Mouse (Mus musculus): Measurements from ENCODE around the gene Cdh15. TPM values are rescaled to one million over a fixed set of nuclear protein-coding genes. Genes with fewer than 3 reads are reported as not detected.

Gene Cdh15
- polyA plus RNA-seq, 1 experiment = not detected

DNA sequence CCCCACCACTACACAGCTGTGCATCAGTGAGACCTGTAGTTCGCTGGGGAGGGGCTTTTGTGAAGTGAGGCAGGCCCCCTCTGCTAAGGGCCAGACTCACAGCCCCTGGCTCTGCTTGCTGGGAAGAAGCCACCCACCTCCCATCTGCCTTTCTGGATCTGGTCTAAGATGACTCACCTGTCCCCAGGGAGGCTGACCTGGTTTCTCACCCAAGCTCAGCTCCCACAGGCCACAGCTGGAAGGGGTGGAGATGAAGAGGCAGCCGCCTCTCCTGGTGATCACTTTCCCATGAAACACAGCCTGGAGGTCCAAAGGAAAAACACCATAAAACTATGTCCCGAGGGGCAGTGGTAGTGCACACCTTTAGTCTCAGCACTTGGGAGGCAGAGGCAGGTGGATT is 18.4 kb upstream of the Cdh15 start:
- Histone ChIP-seq H3K4me3 (replicated peaks; ENCODE audit: control insufficient read depth, low read depth, low read length) (no peak overlapping the region), H3K4me1 (ENCODE audit: control insufficient read depth, insufficient read depth, low read length) (peaks cover 2% of the 10 kb centered on the region; the same call in 1 of the 2 replicates), H3K27ac (ENCODE audit: control insufficient read depth, insufficient read depth, low read depth, low read length, poor library complexity) (no peak overlapping the region)
- TF ChIP-seq POLR2A (IDR thresholded peaks at IDR 0.05; ENCODE audit: borderline replicate concordance, control insufficient read depth, low read depth, low read length) = no peak
- no peak for TF ChIP-seq CTCF (IDR thresholded peaks at IDR 0.05; ENCODE audit: control insufficient read depth, insufficient read depth, low read length)
- WGBS = 88% methylated on average over 3 of the region's 3 CpGs

DNA sequence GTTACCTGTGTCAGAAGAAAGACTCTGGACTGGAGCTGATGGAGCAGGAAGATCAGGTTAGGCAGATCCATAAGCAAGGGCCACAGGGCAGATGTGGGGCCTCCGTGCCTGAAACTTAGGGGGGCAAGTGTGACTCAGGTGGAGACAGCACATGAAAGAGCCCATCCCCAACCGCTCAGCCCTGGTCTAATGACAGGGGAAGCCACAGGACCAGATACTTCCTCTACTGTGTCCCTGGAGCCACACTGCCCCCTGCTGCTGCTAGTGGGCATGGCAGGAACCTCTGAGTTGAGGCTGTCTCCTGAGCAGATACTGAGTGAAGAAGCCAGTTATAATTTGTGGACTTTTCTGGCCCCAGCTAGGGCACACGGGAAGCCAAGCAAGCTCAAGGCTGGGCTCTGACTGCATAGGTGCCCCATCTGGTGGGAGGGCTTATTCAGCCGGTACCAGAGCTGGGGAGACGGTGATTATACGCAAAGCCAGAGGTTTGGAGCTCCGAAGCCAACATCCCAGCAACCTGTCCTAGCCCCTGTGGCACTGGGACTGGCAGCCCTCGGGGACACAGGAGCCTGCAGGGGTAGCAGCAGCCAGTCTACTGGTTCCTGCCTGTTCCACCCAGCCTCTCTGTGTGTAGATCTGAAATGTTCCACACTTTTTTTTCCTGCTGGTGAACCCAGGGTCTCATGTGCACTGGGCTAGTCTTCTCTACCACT is 17.3 kb upstream of the Cdh15 start:
- TF ChIP-seq POLR2A (IDR thresholded peaks at IDR 0.05; ENCODE audit: borderline replicate concordance, control insufficient read depth, low read depth, low read length) (no peak), CTCF (IDR thresholded peaks at IDR 0.05; ENCODE audit: control insufficient read depth, insufficient read depth, low read length) (peak; percentile 100)
- 40% methylated on average over 8 of the region's 8 CpGs for WGBS
- H3K4me3 ChIP-seq (replicated peaks; ENCODE audit: control insufficient read depth, low read depth, low read length) = no peak overlapping the region
- H3K27ac ChIP-seq (ENCODE audit: control insufficient read depth, insufficient read depth, low read depth, low read length, poor library complexity) = no peak overlapping the region
- peaks cover 2% of the 10 kb centered on the region; the same call in 1 of the 2 replicates for H3K4me1 ChIP-seq (ENCODE audit: control insufficient read depth, insufficient read depth, low read length)

DNA sequence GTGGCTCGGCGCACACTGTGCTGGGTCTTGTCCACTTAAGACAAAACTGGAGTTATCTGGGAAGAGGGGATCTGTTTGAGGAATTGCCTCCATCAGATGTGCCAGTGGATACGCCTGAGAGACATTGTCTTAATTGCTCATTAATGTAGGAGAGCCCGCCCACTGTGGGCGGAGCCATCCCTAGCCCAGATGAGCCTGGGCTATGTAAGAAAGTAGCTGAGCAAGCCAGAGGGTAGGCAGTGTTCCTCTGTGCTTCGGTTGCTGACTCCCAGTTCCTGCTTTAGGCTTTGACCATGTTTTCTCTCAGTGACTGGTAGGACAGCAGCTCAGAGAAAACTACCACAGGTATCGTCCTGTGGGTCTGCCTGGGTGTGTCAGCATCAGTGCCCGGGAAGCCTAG is 13.3 kb upstream of the Cdh15 start:
- WGBS = 79% methylated on average over 8 of the region's 8 CpGs
- no peak overlapping the region for H3K4me3 ChIP-seq (replicated peaks; ENCODE audit: control insufficient read depth, low read depth, low read length)
- peaks cover 2% of the 10 kb centered on the region; the same call in 1 of the 2 replicates for H3K4me1 ChIP-seq (ENCODE audit: control insufficient read depth, insufficient read depth, low read length)
- H3K27ac ChIP-seq (ENCODE audit: control insufficient read depth, insufficient read depth, low read depth, low read length, poor library complexity) = no peak overlapping the region
- no peak for TF ChIP-seq CTCF (IDR thresholded peaks at IDR 0.05; ENCODE audit: control insufficient read depth, insufficient read depth, low read length)
- no peak for TF ChIP-seq POLR2A (IDR thresholded peaks at IDR 0.05; ENCODE audit: borderline replicate concordance, control insufficient read depth, low read depth, low read length)

DNA sequence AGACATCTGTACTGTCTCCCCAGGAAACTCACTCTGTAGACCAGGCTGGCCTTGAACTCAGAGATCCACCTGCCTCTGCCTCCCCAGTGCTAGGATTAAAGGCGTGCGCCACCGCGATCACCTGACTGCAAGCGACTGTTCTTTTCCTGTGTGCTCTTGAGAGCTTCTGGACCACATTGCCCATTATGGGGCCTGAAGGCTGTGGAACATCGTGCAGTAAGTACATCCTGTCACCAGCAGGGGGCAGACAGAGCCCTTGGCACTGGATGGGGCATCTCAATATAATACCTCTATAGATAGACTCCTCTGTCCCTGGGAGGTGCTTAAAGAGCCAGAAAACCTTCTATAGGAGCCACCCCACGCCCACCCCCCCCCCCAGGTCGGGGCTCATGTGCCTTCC is 12.8 kb upstream of the Cdh15 start:
- no peak overlapping the region for H3K4me3 ChIP-seq (replicated peaks; ENCODE audit: control insufficient read depth, low read depth, low read length)
- H3K27ac ChIP-seq (ENCODE audit: control insufficient read depth, insufficient read depth, low read depth, low read length, poor library complexity) = no peak overlapping the region
- H3K4me1 ChIP-seq (ENCODE audit: control insufficient read depth, insufficient read depth, low read length) = peaks cover 2% of the 10 kb centered on the region; the same call in 1 of the 2 replicates
- TF ChIP-seq CTCF (IDR thresholded peaks at IDR 0.05; ENCODE audit: control insufficient read depth, insufficient read depth, low read length) (peak; percentile 94), POLR2A (IDR thresholded peaks at IDR 0.05; ENCODE audit: borderline replicate concordance, control insufficient read depth, low read depth, low read length) (no peak)
- WGBS = 9% methylated on average over 8 of the region's 8 CpGs

DNA sequence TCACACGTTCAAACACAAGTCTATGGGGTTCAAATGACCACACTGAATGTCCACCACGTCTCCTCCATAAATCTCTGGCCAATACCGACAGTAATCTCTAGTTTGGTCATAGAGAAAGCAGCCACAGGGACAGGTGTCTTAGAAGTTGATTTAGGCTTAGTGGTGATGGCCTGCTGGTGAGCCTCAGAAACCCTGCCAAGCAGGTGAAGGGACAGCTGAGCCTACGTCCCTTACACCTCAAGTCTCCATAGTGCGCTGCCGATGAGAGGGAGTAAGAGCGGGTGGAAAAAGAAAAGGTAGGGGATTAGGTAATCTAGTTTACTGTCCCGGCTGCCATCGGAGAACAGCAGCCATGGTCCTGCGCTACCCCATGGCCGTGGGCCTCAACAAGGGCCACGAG is 11.6 kb upstream of the Cdh15 start:
- Histone ChIP-seq H3K4me1 (ENCODE audit: control insufficient read depth, insufficient read depth, low read length) (no peaks in the 10 kb centered on the region), H3K27ac (ENCODE audit: control insufficient read depth, insufficient read depth, low read depth, low read length, poor library complexity) (no peak overlapping the region), H3K4me3 (replicated peaks; ENCODE audit: control insufficient read depth, low read depth, low read length) (no peak overlapping the region)
- TF ChIP-seq POLR2A (IDR thresholded peaks at IDR 0.05; ENCODE audit: borderline replicate concordance, control insufficient read depth, low read depth, low read length) (no peak), CTCF (IDR thresholded peaks at IDR 0.05; ENCODE audit: control insufficient read depth, insufficient read depth, low read length) (no peak)
- WGBS = 84% methylated on average over 12 of the region's 12 CpGs

DNA sequence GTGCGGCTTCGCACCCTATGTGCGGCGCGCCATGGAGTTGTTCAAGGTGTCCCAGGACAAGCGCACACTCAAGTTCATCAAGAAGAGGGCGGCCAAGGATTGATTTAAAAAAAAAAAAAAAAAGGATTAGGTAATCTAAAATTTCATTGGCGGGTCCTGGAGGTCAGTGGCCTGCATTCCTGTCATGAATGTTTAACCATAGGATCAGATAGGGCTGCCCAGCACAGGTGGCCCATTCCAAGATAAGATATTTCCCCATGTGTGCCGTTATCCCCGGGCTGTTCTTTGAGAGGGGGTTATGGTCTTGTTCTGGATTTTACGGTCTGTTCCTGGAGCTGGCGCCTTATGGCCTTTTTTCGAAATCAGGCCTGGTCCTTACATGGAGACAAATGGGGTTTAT is 11.1 kb upstream of the Cdh15 start:
- no peak overlapping the region for H3K4me3 ChIP-seq (replicated peaks; ENCODE audit: control insufficient read depth, low read depth, low read length)
- no peak for TF ChIP-seq CTCF (IDR thresholded peaks at IDR 0.05; ENCODE audit: control insufficient read depth, insufficient read depth, low read length)
- TF ChIP-seq POLR2A (IDR thresholded peaks at IDR 0.05; ENCODE audit: borderline replicate concordance, control insufficient read depth, low read depth, low read length) = no peak
- 86% methylated on average over 13 of the region's 13 CpGs for WGBS

DNA sequence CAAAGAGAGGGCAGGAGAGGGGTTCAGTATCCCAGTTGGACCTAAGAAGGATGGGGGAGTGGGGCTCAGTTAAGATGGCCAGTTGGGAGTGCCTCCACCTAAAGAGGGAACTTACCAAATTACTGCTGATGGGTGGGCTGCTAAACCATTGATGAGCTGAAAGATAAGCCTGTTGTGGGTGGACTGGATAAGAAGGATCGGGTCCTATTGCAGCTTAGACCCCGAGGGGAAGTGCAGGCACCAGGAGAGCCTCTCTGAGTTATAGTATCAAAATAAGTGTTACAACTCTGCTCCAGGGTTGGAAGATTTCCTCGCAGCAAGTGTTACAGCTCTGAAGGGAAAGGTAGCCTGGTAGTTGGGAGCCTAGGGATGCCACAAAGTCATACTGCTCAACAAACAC is 3.6 kb upstream of the Cdh15 start:
- H3K27ac ChIP-seq (ENCODE audit: control insufficient read depth, insufficient read depth, low read depth, low read length, poor library complexity) = no peak overlapping the region
- WGBS = 47% methylated on average over 3 of the region's 3 CpGs
- TF ChIP-seq CTCF (IDR thresholded peaks at IDR 0.05; ENCODE audit: control insufficient read depth, insufficient read depth, low read length) = no peak

More for the DNA sequence above, 11.1 kb upstream of the Cdh15 start:
- Histone ChIP-seq H3K27ac (ENCODE audit: control insufficient read depth, insufficient read depth, low read depth, low read length, poor library complexity) (no peak overlapping the region), H3K4me1 (ENCODE audit: control insufficient read depth, insufficient read depth, low read length) (no peaks in the 10 kb centered on the region)

DNA sequence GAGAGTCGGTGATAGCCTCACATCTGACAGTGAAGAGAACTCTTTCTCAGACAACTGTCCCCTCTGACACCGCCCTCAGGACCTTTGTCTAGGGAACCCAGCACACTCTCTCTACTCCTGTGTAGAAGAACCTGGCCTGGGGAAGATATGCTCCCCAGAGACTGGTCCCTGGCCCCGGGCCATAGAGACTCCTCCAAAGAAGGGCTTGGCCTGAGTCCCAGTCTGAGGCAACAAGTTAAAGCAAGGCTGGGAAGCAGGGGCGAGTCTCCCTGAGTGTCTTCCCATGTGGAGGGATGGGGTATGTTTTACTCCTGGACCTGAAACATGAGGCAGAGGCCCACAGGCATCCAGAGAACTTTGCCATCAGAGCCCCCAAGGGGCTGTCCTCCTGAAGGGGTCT is 2.1 kb upstream of the Cdh15 start:
- no peak for TF ChIP-seq CTCF (IDR thresholded peaks at IDR 0.05; ENCODE audit: control insufficient read depth, insufficient read depth, low read length)
- TF ChIP-seq POLR2A (IDR thresholded peaks at IDR 0.05; ENCODE audit: borderline replicate concordance, control insufficient read depth, low read depth, low read length) = no peak
- H3K4me1 ChIP-seq (ENCODE audit: control insufficient read depth, insufficient read depth, low read length) = no peaks in the 10 kb centered on the region; the same call in 1 of the 2 replicates
- 60% methylated on average over 4 of the region's 4 CpGs for WGBS
- no peak overlapping the region for H3K27ac ChIP-seq (ENCODE audit: control insufficient read depth, insufficient read depth, low read depth, low read length, poor library complexity)
- no peak overlapping the region for H3K4me3 ChIP-seq (replicated peaks; ENCODE audit: control insufficient read depth, low read depth, low read length)

More for the DNA sequence above, 3.6 kb upstream of the Cdh15 start:
- Histone ChIP-seq H3K4me3 (replicated peaks; ENCODE audit: control insufficient read depth, low read depth, low read length) (no peak overlapping the region), H3K4me1 (ENCODE audit: control insufficient read depth, insufficient read depth, low read length) (no peaks in the 10 kb centered on the region; the same call in 1 of the 2 replicates)
